Mouse (Mus musculus) brain, adult 2 months (tissue): ENCODE results near the gene Tbx1.

Experiments
- DNase-seq: peaks from one replicate; pipeline ENCODE4 v3.0.0; 2011; ENCODE audit warnings: low read depth, low spot score

Gene Tbx1

GRCm38 (mm10) chr16:18589804-18590790, at the start of gene Tbx1:
Gene Tbx1, minus strand, starts transcription at chr16:18590671.
- peak; percentile 7 for DNase-seq

- no peak for DNase-seq
These were observed 49.0 kb upstream of the Tbx1 start for GRCm38 (mm10) chr16:18639382-18639929.

DNA sequence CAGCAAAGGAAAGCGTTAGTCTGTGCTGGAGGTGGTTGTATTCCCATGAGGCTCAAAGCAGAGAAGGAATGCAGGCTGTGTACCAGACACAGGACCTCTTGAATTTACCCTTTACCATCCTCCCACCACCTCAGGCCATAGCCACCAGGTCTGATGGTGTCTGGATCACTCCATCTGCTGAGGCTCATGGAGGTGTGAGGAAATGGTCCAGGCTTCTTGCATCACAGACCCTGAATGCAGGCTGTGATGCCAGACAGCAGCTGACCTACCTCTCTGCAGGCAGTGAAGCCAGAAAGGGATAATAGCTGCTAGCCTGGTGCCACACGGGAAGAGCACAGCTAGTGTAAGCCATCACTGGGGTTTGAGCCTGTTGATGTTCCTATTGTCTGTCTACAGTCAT, 47.9 kb upstream of the Tbx1 start:
- no peak for DNase-seq

GRCm38 (mm10) chr16:18636804-18637203, 46.3 kb upstream of the Tbx1 start:
- no peak for DNase-seq

GRCm38 (mm10) chr16:18636401-18636800, 45.9 kb upstream of the Tbx1 start:
- no peak for DNase-seq

DNA sequence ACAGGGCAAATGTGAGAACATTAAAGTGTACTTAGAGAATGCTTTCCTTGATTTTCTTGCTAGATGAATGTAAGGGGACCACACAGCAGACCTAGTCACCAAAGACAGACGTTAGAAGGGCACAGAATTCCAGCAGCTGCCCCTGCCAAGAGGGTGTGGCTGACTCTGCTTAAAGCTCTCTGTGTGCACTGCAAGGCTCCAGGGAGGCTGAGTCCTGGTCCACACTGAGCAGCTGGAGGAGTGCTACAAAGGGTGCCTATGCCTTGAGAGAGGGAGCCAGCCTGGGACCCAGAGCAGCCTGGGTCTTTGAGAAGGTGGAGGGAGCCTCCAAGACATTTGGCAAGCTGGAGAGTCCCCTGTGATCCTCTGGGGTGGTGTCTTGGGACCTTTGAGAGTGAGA, 42.9 kb upstream of the Tbx1 start:
- no peak for DNase-seq

DNA sequence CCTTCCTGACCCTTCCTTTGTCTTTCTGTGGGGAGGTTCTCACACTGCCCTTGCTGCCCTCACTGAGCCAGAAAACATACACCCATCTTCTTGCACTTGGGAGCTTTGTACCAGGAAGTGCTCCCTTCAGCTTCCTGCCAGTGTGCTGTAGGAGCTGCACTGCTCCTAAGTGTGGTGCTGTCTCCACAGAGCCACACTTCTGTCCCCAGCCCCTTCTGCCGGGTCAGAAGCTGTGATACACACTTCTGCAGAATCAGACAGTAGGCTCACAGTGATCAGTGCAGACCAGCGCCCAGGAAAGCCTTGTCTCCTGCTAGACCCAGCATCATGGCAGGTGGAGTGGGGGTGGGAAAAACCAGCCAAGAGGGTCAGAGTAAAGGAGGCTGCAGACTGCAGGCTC, 42.3 kb upstream of the Tbx1 start:
- no peak for DNase-seq

- peak; percentile 79 for DNase-seq
These were observed 41.6 kb upstream of the Tbx1 start for GRCm38 (mm10) chr16:18632059-18632458.

DNA sequence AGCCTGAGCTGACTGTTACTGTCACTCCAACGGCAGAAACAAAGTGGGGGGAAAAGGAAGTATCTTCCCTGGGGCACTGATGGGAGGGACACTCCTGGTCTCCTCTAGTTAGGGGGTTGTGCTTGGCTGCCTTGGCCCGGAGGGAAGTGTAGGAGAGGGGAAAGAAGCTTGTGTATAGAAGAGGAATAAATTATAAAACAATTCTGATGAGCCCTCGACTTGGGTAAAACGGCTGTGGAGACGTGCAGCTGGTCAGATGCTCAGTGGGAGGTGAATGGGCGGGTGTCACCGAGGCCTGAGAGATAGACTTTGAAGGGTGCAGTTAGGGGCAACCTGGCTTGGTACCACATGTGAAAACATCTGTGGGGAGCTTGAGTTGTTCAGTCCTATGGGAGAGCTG, 40.7 kb upstream of the Tbx1 start:
- no peak for DNase-seq

DNA sequence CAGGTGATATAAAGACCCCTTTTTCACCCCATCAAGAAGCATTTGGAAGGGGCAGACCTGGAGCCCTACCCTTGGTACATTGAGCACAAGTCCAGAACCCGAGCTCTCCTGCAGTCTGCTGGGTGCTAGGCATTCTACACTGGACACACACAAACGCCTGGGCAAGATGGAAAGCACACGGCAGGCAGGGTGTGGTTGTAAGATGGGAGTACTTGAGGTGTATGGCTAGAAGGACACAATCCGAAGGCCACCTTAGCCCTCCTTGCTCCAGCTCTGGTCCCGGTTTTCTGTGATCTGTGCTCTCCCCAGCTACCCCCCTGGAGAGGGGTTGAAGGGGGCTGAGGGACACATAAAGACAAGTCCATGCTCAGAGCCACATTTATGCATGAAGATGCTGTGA, 39.8 kb upstream of the Tbx1 start:
- DNase-seq: no peak

- DNase-seq: peak; percentile 77
These were observed 39.1 kb upstream of the Tbx1 start, which contains the start of gene Sept5 for GRCm38 (mm10) chr16:18629390-18630231. Gene Sept5, minus strand, starts transcription at chr16:18629954.

GRCm38 (mm10) chr16:18628948-18629340, 38.5 kb upstream of the Tbx1 start:
- peak; percentile 57 for DNase-seq

GRCm38 (mm10) chr16:18628206-18628947, 37.9 kb upstream of the Tbx1 start:
- DNase-seq: peak; percentile 76

GRCm38 (mm10) chr16:18627163-18627562, 36.7 kb upstream of the Tbx1 start:
- no peak for DNase-seq

GRCm38 (mm10) chr16:18626376-18626878, 36.0 kb upstream of the Tbx1 start, which contains the start of gene Gm49601:
Gene Gm49601, minus strand, starts transcription at chr16:18626427.
- DNase-seq: peak; percentile 93

DNA sequence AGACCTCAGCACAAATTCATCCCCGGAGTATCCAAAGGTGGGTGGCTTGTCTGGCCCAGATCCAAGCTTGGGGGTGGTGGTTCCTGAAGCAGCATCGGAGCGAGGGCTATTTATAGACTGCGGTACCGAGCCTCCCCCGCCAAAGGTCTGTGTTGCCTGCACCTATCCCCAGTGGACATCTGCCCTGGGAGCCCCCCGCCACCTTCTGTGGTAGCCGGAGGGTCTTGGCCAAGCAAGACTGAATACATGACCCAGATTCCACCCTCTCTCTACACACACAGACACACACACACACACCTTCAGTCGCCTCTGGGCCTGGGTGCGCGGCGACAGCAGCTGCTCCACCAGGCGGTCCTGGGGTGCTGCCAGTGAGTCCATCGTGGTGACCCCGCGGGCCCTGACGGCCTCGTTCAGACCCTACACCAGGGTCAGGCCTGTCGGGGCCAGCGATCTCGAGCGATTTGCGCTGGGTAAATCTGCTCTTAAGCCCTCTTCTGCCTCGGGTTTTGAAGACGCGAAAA, 35.4 kb upstream of the Tbx1 start:
- DNase-seq: peak; percentile 84

GRCm38 (mm10) chr16:18625097-18625496, 34.6 kb upstream of the Tbx1 start:
- no peak for DNase-seq

DNA sequence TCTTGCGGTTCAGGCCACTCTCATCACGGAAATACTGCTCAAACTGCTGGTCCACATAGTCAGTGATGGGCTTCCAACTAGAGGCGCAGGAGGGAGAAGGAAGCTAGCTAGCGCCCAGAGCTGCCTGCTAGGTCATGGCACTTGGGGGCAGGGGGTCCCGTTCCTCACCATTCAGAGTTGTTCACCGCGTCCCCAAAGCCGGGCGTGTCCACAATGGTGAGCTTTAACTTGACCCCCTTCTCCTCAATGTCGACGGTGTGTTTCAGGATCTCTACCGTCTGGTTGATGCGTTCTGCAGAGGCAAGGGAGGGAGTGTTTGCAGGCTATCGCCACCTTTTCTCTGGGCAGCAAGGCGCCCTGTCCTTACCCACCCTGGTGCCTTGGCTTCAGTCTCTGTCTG, 34.2 kb upstream of the Tbx1 start:
- no peak for DNase-seq

DNA sequence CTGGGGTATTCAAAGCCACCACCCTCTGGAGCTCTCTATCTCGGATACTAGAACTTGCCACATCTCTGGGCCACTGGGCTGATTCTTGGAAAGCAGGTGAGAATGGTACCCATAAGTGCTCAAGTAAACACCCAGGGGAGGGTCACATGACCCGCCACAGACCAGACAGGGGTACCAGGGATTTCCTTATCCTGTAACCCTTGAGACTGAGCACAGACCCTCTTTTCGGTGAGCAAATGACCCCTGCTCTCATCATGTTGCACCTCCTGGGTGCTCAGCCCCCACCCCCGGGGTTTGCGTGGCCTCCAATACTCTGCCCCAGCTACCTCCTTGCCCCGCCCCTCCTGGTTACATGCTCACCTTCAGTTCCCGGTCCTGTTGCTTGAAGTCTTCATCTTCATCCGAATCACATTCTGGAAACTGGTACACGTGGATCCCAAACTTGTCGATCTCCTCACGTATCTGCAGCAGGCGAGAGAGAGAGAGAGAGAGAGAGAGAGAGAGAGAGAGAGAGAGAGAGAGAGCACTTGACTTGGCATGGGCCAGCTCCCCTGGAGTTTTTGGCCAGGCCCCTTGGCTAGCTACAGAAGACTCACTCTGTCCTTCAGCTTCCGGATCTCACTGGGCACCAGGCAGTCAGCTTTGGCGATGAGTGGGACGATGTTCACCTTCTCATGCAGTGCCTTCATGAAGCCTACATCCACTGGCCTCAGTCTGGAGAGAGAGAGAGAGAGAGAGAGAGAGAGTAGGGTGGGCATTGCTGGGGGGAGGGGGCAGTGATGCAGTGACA, 33.5 kb upstream of the Tbx1 start:
- DNase-seq: peak; percentile 54
